Mouse (Mus musculus): Measurements from ENCODE around the gene Abcd2. TPM values are rescaled to one million over a fixed set of nuclear protein-coding genes. Genes with fewer than 3 reads are reported as not detected.

Abcd2 gene
- polyA plus RNA-seq, 1 experiment from 2014 or later, result 6.3 TPM

DNA sequence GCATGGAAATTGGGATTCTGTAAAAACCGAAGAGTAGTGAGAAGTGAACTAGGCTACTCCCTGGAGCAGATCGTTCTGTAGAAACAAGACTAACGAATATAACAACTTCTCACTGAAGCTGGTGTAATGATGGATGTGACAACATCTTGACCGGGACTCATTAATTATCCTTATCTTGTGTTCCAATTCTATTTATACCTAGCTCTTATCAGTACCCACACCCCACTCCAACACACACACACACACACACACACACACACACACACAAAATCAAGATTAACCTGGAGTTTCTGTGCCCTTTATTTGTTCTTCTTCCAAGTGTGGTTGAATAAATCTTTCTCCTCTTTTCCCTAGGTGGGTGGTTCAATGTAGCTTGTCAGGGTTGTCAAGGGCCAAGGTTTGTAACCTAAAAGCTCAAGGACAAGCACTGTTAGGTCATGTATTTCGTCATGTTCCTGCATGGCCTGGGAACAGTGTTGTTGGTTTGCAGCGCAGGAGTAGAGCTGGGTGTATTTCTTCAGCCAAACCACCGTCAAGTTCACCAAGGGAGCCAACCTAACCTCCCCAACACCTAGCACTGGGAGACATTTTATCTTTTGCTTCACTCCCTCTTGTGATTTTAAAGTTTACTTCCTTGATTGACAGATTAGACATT is 78.9 kb downstream of the Abcd2 start:
- Histone ChIP-seq H3K36me3 (no peaks in the 10 kb centered on the region), H3K4me1 (replicated peaks) (no peaks in the 10 kb centered on the region), H3K27ac (replicated peaks) (no peak overlapping the region), H3K4me2 (no peak overlapping the region), H3K4me3 (no peak overlapping the region), H3K27me3 (no peaks in the 10 kb centered on the region), H3K9me3 (no peaks in the 10 kb centered on the region), H3K9ac (no peak overlapping the region)
- 91% methylated on average over 7 of the region's 7 CpGs for WGBS
- no peak for ATAC-seq (ENCODE audit: low read depth)

DNA sequence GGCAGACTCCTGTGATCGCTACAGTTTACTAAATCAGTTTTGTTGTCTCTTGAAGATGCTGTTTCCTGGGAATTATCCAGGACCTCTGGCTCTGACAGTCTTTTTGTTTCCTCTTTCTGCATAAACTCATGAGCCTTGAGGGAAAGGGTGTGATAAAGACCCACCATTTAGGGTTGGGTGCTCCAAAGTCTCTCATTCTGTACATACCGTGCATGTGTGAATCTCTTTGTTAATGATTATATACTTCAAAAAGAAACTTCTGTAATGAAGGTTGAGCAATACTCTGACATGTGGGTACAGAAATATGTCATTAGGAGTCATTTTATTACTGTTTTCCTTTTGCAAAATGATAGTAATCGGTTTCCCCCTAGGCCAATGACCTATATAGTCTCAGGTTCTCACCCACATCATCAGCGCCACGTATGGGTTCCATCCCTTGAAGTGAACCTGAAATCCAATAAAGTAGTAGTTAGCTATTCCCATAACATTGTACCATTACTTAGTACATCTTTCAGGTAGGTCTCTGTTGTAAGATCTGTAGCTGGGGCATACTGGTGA is 83.4 kb downstream of the Abcd2 start:
- Histone ChIP-seq H3K4me3 (no peak overlapping the region), H3K4me2 (no peak overlapping the region), H3K27me3 (no peaks in the 10 kb centered on the region), H3K27ac (replicated peaks) (no peak overlapping the region), H3K9ac (no peak overlapping the region), H3K4me1 (replicated peaks) (0 out of 2 replicates have a peak, but pooled peaks cover 9% of the 10 kb centered on the region), H3K36me3 (no peaks in the 10 kb centered on the region), H3K9me3 (no peaks in the 10 kb centered on the region)
- 95% methylated on average over 5 of the region's 5 CpGs for WGBS
- no peak for ATAC-seq (ENCODE audit: low read depth)

DNA sequence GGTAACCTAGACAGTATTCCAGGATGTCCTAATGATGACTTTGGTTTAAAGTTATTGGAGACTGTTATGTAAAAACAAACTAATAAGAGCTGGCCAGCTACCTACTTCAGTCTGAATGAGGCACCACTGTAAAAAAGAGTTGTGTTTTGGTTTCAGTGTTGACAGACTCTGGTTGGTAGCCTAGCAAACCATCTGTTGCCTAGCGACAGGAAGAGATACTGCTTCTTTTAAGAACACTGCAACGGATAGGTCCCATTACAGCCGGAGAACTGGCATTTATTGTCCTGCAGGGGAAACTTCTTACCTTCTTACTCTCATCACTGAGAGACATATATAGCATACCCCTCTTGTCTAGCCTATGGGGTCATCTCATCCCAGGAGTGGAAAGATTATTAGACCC is 86.7 kb downstream of the Abcd2 start:
- Histone ChIP-seq H3K36me3 (no peaks in the 10 kb centered on the region), H3K4me1 (replicated peaks) (0 out of 2 replicates have a peak, but pooled peaks cover 9% of the 10 kb centered on the region), H3K4me2 (no peak overlapping the region), H3K9me3 (no peaks in the 10 kb centered on the region), H3K27me3 (no peaks in the 10 kb centered on the region), H3K4me3 (no peak overlapping the region), H3K9ac (no peak overlapping the region), H3K27ac (replicated peaks) (no peak overlapping the region)
- no peak for ATAC-seq (ENCODE audit: low read depth)
- WGBS, result 27% methylated on average over 3 of the region's 3 CpGs

DNA sequence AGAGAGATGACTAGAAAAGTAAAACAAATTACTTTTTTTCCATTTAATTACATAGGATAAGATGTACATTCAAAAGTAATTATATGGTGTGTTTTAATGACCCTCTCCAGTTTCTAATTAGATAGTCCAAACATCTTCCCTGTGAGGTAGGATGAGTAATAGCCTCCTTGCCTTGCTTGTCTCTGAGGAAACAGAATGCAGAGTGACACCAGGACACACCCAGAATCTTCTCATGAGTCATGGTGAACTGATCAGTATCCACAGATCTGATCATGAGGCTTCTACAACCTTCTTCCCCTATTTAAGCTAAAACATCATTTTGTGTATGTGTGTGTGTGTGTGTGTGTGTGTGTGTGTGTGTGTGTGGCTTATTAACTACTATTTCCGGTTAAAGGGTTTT is 87.3 kb downstream of the Abcd2 start:
- Histone ChIP-seq H3K9me3 (no peaks in the 10 kb centered on the region), H3K36me3 (no peaks in the 10 kb centered on the region), H3K9ac (no peak overlapping the region), H3K4me3 (no peak overlapping the region), H3K4me2 (no peak overlapping the region), H3K4me1 (replicated peaks) (0 out of 2 replicates have a peak, but pooled peaks cover 9% of the 10 kb centered on the region), H3K27me3 (no peaks in the 10 kb centered on the region), H3K27ac (replicated peaks) (no peak overlapping the region)
- no peak for ATAC-seq (ENCODE audit: low read depth)
- WGBS, result 91% methylated on average over 1 of the region's 1 CpGs

DNA sequence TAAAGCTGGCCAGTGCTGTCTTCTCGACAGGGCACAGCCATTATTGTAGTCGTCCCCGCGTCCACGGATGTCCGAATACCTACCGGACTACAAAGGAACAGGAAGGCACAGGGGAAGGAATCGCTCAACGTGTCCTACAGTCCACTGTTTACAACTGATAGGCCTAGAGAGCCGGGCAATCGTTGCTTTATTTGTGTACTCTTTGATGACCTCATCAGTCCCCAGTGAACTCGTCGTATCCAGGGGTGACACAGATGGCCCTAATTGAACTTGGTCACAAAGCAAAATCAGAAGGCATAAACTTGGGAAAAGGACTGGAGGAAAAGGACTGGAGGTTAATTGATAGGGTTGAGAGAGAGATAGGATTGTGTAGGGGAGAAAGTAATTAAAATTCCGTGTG is 87.8 kb downstream of the Abcd2 start:
- H3K4me1 ChIP-seq (replicated peaks), result 0 out of 2 replicates have a peak, but pooled peaks cover 9% of the 10 kb centered on the region
- H3K4me3 ChIP-seq, result no peak overlapping the region
- no peak overlapping the region for H3K9ac ChIP-seq
- no peak for ATAC-seq (ENCODE audit: low read depth)
- H3K36me3 ChIP-seq, result no peaks in the 10 kb centered on the region
- H3K4me2 ChIP-seq, result no peak overlapping the region
- no peaks in the 10 kb centered on the region for H3K27me3 ChIP-seq
- no peaks in the 10 kb centered on the region for H3K9me3 ChIP-seq
- no peak overlapping the region for H3K27ac ChIP-seq (replicated peaks)
- WGBS, result 64% methylated on average over 14 of the region's 14 CpGs

DNA sequence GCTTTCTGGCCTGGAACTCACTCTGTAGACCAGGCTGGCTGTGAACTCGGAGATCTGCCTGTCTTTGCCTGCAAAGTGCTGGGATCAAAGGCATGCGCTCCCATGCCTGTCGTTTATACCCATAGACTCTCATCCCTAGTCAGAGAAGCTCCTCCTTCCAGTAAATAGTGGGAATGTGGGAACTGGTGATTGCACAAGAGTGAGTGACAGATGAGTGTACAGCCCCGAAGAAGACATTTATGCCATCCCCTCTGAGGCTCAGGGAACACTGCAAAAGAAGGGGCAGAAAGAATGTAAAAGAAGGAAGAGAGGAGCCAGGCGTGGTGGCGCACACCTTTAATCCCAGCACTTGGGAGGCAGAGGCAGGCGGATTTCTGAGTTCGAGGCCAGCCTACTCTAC is 88.3 kb downstream of the Abcd2 start:
- no peak for ATAC-seq (ENCODE audit: low read depth)
- Histone ChIP-seq H3K4me3 (no peak overlapping the region), H3K27ac (replicated peaks) (no peak overlapping the region), H3K36me3 (no peaks in the 10 kb centered on the region), H3K4me2 (no peak overlapping the region), H3K9me3 (no peaks in the 10 kb centered on the region), H3K4me1 (replicated peaks) (0 out of 2 replicates have a peak, but pooled peaks cover 9% of the 10 kb centered on the region), H3K27me3 (no peaks in the 10 kb centered on the region), H3K9ac (no peak overlapping the region)
- whole genome bisulfite sequencing, result 91% methylated on average over 8 of the region's 8 CpGs

DNA sequence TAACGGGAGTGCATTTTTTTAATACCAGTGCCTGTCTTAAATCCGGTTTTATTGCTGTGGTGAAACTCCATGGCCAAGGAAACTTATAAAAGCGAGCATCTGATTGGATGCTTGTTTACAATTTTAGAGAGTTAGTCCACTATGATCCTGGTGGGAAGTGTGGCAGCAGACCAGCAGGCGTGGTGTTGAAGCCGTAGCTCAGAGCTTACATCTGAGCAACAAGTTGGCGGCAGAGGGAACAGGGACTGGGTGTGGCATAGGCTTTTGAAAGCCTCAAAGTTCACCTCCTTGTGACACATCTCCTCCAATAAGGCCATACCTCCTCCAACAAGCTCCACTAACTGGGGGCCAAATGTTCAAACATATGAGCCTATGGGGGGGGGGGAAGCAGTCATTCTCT is 95.0 kb downstream of the Abcd2 start:
- H3K27ac ChIP-seq (replicated peaks), result no peak overlapping the region
- H3K9me3 ChIP-seq, result no peaks in the 10 kb centered on the region
- no peaks in the 10 kb centered on the region for H3K36me3 ChIP-seq
- H3K4me3 ChIP-seq, result no peak overlapping the region
- H3K4me1 ChIP-seq (replicated peaks), result peaks cover 7% of the 10 kb centered on the region
- 88% methylated on average over 6 of the region's 6 CpGs for WGBS
- no peaks in the 10 kb centered on the region for H3K27me3 ChIP-seq
- no peak for ATAC-seq (ENCODE audit: low read depth)
- no peak overlapping the region for H3K4me2 ChIP-seq
- no peak overlapping the region for H3K9ac ChIP-seq

Other genes with a start within 250 kb of the Abcd2 start
- 42.0 and 46.0 TPM in 2 replicates for gene Kif21a, start 141.9 kb downstream of the Abcd2 start, polyA plus RNA-seq (2015; fragmentation: Nextera tagmentation; extraction: Ambion mirVana)
- gene CN725425, start 7.7 kb upstream of the Abcd2 start, polyA plus RNA-seq (2015; fragmentation: Nextera tagmentation; extraction: Ambion mirVana), result not detected in 2 replicates

Data from neural tube, embryonic 13.5 days (tissue).